Mouse (Mus musculus) hematopoietic stem cell, adult 5-6 weeks (primary cell): ENCODE data around the gene Nob1. TPM values are rescaled to one million over a fixed set of nuclear protein-coding genes. Genes with fewer than 3 reads are reported as not detected.

Experiments
- total RNA-seq: library from RNA; stranded (forward); fragments of 172-1452, 232-1000 nt; gene quantifications from 2 replicates; pipeline ENCODE4 v1.2.3, GENCODE M21; 2017

Gene Nob1
- total RNA-seq, 1 experiment from 2014 or later: 38.5 TPM

Other genes starting within 250 kb of the Nob1 start
- 40.1 and 67.9 TPM in 2 replicates for gene Nfat5, start 131.6 kb downstream of the Nob1 start, total RNA-seq
- gene Nqo1, start 21.8 kb downstream of the Nob1 start, total RNA-seq: 2.8 and 4.8 TPM in 2 replicates
- gene Wwp2, start 11.3 kb upstream of the Nob1 start, total RNA-seq: 62.0 and 62.7 TPM in 2 replicates
- gene Psmd7, start 163.4 kb upstream of the Nob1 start, total RNA-seq: 86.9 and 130 TPM in 2 replicates